Mouse (Mus musculus) spleen, postnatal 10 days (tissue): Measurements from ENCODE around the gene Abcc10.

ENCODE experiments used
- DNase-seq, 2 experiments: peaks; one replicate each; pipeline ENCODE4 v3.0.0; 2021 to 2022; ENCODE audit warnings: low spot score in 2 of 2

Abcc10 gene

GRCm38 (mm10) chr17:46327906-46328534 lies at the start of gene Abcc10:
Gene Abcc10, minus strand, starts transcription at chr17:46328352.
- DNase-seq: peak; percentile 89 to 96

- peak in 1 of 2 experiments; percentile 55 for DNase-seq
Observed at GRCm38 (mm10) chr17:46371783-46372182, 43.6 kb upstream of the Abcc10 start.

GRCm38 (mm10) chr17:46351026-46351700 lies 23.0 kb upstream of the Abcc10 start:
- no peak for DNase-seq

GRCm38 (mm10) chr17:46341208-46341607 lies 13.1 kb upstream of the Abcc10 start:
- DNase-seq: peak in 1 of 2 experiments; percentile 26

GRCm38 (mm10) chr17:46336475-46336874 lies 8.3 kb upstream of the Abcc10 start:
- DNase-seq: peak in 1 of 2 experiments; percentile 42

- DNase-seq: no peak
Observed at GRCm38 (mm10) chr17:46328723-46329122, 571 bp upstream of the Abcc10 start.

GRCm38 (mm10) chr17:46327413-46327905 lies 693 bp downstream of the Abcc10 start:
- no peak for DNase-seq

GRCm38 (mm10) chr17:46322046-46322823 lies 5.9 kb downstream of the Abcc10 start:
- no peak for DNase-seq

GRCm38 (mm10) chr17:46320492-46320891 lies 7.7 kb downstream of the Abcc10 start:
- DNase-seq: no peak

- DNase-seq: no peak
Observed at GRCm38 (mm10) chr17:46315813-46316212, 12.3 kb downstream of the Abcc10 start.

- no peak for DNase-seq
Observed at GRCm38 (mm10) chr17:46313135-46313715, 14.9 kb downstream of the Abcc10 start.

GRCm38 (mm10) chr17:46310515-46310914 lies 17.6 kb downstream of the Abcc10 start:
- no peak for DNase-seq

- no peak for DNase-seq
Observed at GRCm38 (mm10) chr17:46309835-46310234, 18.3 kb downstream of the Abcc10 start.

- DNase-seq: no peak
Observed at GRCm38 (mm10) chr17:46306956-46307355, 21.2 kb downstream of the Abcc10 start.

GRCm38 (mm10) chr17:46304184-46304583 lies 24.0 kb downstream of the Abcc10 start:
- no peak for DNase-seq

GRCm38 (mm10) chr17:46301892-46302291 lies 26.3 kb downstream of the Abcc10 start:
- no peak for DNase-seq

GRCm38 (mm10) chr17:46298220-46298913 lies 29.8 kb downstream of the Abcc10 start:
- DNase-seq: peak; percentile 63 to 82

GRCm38 (mm10) chr17:46297364-46298219 lies 30.6 kb downstream of the Abcc10 start, which contains the start of gene Dlk2:
Gene Dlk2, plus strand, starts transcription at chr17:46297421.
- DNase-seq: no peak

- no peak for DNase-seq
Observed at GRCm38 (mm10) chr17:46297028-46297363, 31.2 kb downstream of the Abcc10 start.

- DNase-seq: no peak
Observed at GRCm38 (mm10) chr17:46296601-46297000, 31.6 kb downstream of the Abcc10 start.
